Mouse (Mus musculus): ENCODE measurements around the gene Pdcd11.

The Pdcd11 gene

GRCm38 (mm10) chr19:47090550-47091156, at the start of gene Pdcd11, which contains the start of gene Usmg5:
Pdcd11 (plus strand) TSS chr19:47090768.
Usmg5 (minus strand) TSS chr19:47090647.
- in situ Hi-C loops (cut with MboI; ENCODE audit: unreplicated experiment in 2 of 2), result no loop called here

- in situ Hi-C loops (cut with MboI; ENCODE audit: unreplicated experiment in 2 of 2), result loop anchor here in 1 of 2 experiments (5.0 kb wide), 2 partner anchors 166 to 281 kb away; partner anchors contain the start of gene Cnnm2
These were observed 47.0 kb upstream of the Pdcd11 start for GRCm38 (mm10) chr19:47043608-47044007.

GRCm38 (mm10) chr19:47046343-47046742, 44.2 kb upstream of the Pdcd11 start:
- in situ Hi-C loops (cut with MboI; ENCODE audit: unreplicated experiment in 2 of 2), result no loop called here

- in situ Hi-C loops (cut with MboI; ENCODE audit: unreplicated experiment in 2 of 2), result no loop called here
These were observed 43.2 kb upstream of the Pdcd11 start for GRCm38 (mm10) chr19:47047236-47047833.

GRCm38 (mm10) chr19:47049061-47049460, 41.5 kb upstream of the Pdcd11 start:
- in situ Hi-C loops (cut with MboI; ENCODE audit: unreplicated experiment in 2 of 2), result no loop called here

GRCm38 (mm10) chr19:47049840-47050239, 40.7 kb upstream of the Pdcd11 start:
- in situ Hi-C loops (cut with MboI; ENCODE audit: unreplicated experiment in 2 of 2), result no loop called here

GRCm38 (mm10) chr19:47050271-47051032, 40.1 kb upstream of the Pdcd11 start, which contains the start of gene Pcgf6:
Pcgf6 (minus strand) TSS chr19:47050906.
- in situ Hi-C loops (cut with MboI; ENCODE audit: unreplicated experiment in 2 of 2), result no loop called here

GRCm38 (mm10) chr19:47052927-47053326, 37.6 kb upstream of the Pdcd11 start:
- in situ Hi-C loops (cut with MboI; ENCODE audit: unreplicated experiment in 2 of 2), result no loop called here

- in situ Hi-C loops (cut with MboI; ENCODE audit: unreplicated experiment in 2 of 2), result no loop called here
These were observed 37.1 kb upstream of the Pdcd11 start for GRCm38 (mm10) chr19:47053471-47053870.

- in situ Hi-C loops (cut with MboI; ENCODE audit: unreplicated experiment in 2 of 2), result no loop called here
These were observed 32.9 kb upstream of the Pdcd11 start for GRCm38 (mm10) chr19:47057684-47058083.

- in situ Hi-C loops (cut with MboI; ENCODE audit: unreplicated experiment in 2 of 2), result no loop called here
These were observed 24.7 kb upstream of the Pdcd11 start for GRCm38 (mm10) chr19:47065860-47066259.

- in situ Hi-C loops (cut with MboI; ENCODE audit: unreplicated experiment in 2 of 2), result no loop called here
These were observed 23.3 kb upstream of the Pdcd11 start, which contains the start of gene Taf5 for GRCm38 (mm10) chr19:47067096-47067882. Taf5 (plus strand) TSS chr19:47067746.

GRCm38 (mm10) chr19:47067924-47068611, 22.5 kb upstream of the Pdcd11 start:
- in situ Hi-C loops (cut with MboI; ENCODE audit: unreplicated experiment in 2 of 2), result no loop called here

GRCm38 (mm10) chr19:47088226-47088625, 2.3 kb upstream of the Pdcd11 start:
- in situ Hi-C loops (cut with MboI; ENCODE audit: unreplicated experiment in 2 of 2), result no loop called here

GRCm38 (mm10) chr19:47089718-47090525, 646 bp upstream of the Pdcd11 start:
- in situ Hi-C loops (cut with MboI; ENCODE audit: unreplicated experiment in 2 of 2), result no loop called here

- in situ Hi-C loops (cut with MboI; ENCODE audit: unreplicated experiment in 2 of 2), result no loop called here
These were observed 10.5 kb downstream of the Pdcd11 start for GRCm38 (mm10) chr19:47101080-47101479.

GRCm38 (mm10) chr19:47104641-47105271, 14.2 kb downstream of the Pdcd11 start:
- in situ Hi-C loops (cut with MboI; ENCODE audit: unreplicated experiment in 2 of 2), result no loop called here

- in situ Hi-C loops (cut with MboI; ENCODE audit: unreplicated experiment in 2 of 2), result no loop called here
These were observed 28.1 kb downstream of the Pdcd11 start for GRCm38 (mm10) chr19:47118634-47119033.

GRCm38 (mm10) chr19:47121054-47121453, 30.5 kb downstream of the Pdcd11 start:
- in situ Hi-C loops (cut with MboI; ENCODE audit: unreplicated experiment in 2 of 2), result loop anchor here (5.0 kb wide), 1 partner anchor 46 kb away; no protein-coding TSS in a partner anchor
